Mouse (Mus musculus) MEL (cell line): ENCODE data around the gene Mybphl. TPM values are rescaled to one million over a fixed set of nuclear protein-coding genes. Genes with fewer than 3 reads are reported as not detected.

Source experiments
- DNase-seq: peaks from one replicate; pipeline ENCODE4 v3.0.0; 2011; ENCODE audit warnings: low read depth, low spot score
- H3K27ac ChIP-seq: 2 replicates; pipeline ENCODE4 v1.5.1; 2012; ENCODE audit warnings: low read depth, mild to moderate bottlenecking, control low read depth, low read length, moderate library complexity; ENCODE audit not compliant: control insufficient read depth
- H3K27me3 ChIP-seq, 2 experiments: fragments of 150-350 bp in 1 of 2; sonication (generic) in 1 of 2; 2 replicates each; pipeline ENCODE4 v1.6.1; 2012; ENCODE audit warnings: low read length in 2 of 2, mild to moderate bottlenecking in 2 of 2, improper control_type of control experiment in 1 of 2, moderate library complexity in 1 of 2; ENCODE audit not compliant: insufficient read depth in 2 of 2, control insufficient read depth in 1 of 2
- H3K36me3 ChIP-seq, 2 experiments: 2 replicates each; pipeline ENCODE4 v1.6.1; 2012 to 2014; ENCODE audit warnings: low read length in 2 of 2, improper control_type of control experiment in 1 of 2, inconsistent platforms in 1 of 2, mild to moderate bottlenecking in 1 of 2; ENCODE audit not compliant: insufficient read depth in 2 of 2, control insufficient read depth in 1 of 2
- H3K4me1 ChIP-seq, 2 experiments: fragments of 150-350 bp in 1 of 2; sonication (generic) in 1 of 2; 2 replicates each; pipeline ENCODE4 v1.6.1; 2012; ENCODE audit warnings: low read length in 2 of 2, improper control_type of control experiment in 1 of 2, mild to moderate bottlenecking in 1 of 2; ENCODE audit not compliant: insufficient read depth in 2 of 2, control insufficient read depth in 1 of 2
- H3K4me3 ChIP-seq, 2 experiments: fragments of 150-350 bp in 1 of 2; sonication (generic) in 1 of 2; 2 replicates each; pipeline ENCODE4 v1.5.1; 2012; ENCODE audit warnings: low read depth in 2 of 2, low read length in 2 of 2, mild to moderate bottlenecking in 2 of 2, moderate library complexity in 2 of 2, control low read depth in 1 of 2, improper control_type of control experiment in 1 of 2; ENCODE audit not compliant: control insufficient read depth in 1 of 2, insufficient read depth in 1 of 2
- H3K79me2 ChIP-seq: 2 replicates; pipeline ENCODE4 v1.6.1; 2012; ENCODE audit warnings: mild to moderate bottlenecking, low read length, moderate library complexity; ENCODE audit not compliant: control insufficient read depth, poor library complexity, insufficient read depth
- H3K9ac ChIP-seq: 2 replicates; pipeline ENCODE4 v1.6.1; 2012; ENCODE audit warnings: low read depth, mild to moderate bottlenecking, control low read depth, low read length, moderate library complexity; ENCODE audit not compliant: control insufficient read depth, poor library complexity, severe bottlenecking
- H3K9me3 ChIP-seq: fragments of 150-350 bp; sonication (generic); replicated peaks from 2 replicates; pipeline ENCODE4 v1.6.1; 2012; ENCODE audit warnings: mild to moderate bottlenecking, low read length, improper control_type of control experiment, moderate library complexity; ENCODE audit not compliant: insufficient read depth
- E2F4 ChIP-seq: IDR thresholded peaks from 2 replicates; pipeline ENCODE4 v1.6.1; 2011; ENCODE audit warnings: low read depth, low read length, improper control_type of control experiment, borderline replicate concordance
- GABPA ChIP-seq: IDR thresholded peaks from 2 replicates; pipeline ENCODE4 v1.6.1; 2012; ENCODE audit warnings: low read depth, mild to moderate bottlenecking, inconsistent platforms, low read length, improper control_type of control experiment, moderate library complexity
- HCFC1 ChIP-seq: IDR thresholded peaks from 2 replicates; pipeline ENCODE4 v1.6.1; 2012; ENCODE audit warnings: low read depth, mild to moderate bottlenecking, inconsistent platforms, low read length, improper control_type of control experiment, moderate library complexity
- MAFK ChIP-seq: IDR thresholded peaks from 2 replicates; pipeline ENCODE4 v1.6.1; 2011; ENCODE audit warnings: low read depth, mild to moderate bottlenecking, low read length, improper control_type of control experiment, borderline replicate concordance
- MAX ChIP-seq: IDR thresholded peaks from 2 replicates; pipeline ENCODE4 v1.6.1; 2011; ENCODE audit warnings: low read length, improper control_type of control experiment
- MAZ ChIP-seq: IDR thresholded peaks from 2 replicates; pipeline ENCODE4 v1.6.1; 2012; ENCODE audit warnings: low read depth, mild to moderate bottlenecking, inconsistent platforms, low read length, improper control_type of control experiment
- MXI1 ChIP-seq: IDR thresholded peaks from 2 replicates; pipeline ENCODE4 v1.6.1; 2011; ENCODE audit warnings: mild to moderate bottlenecking, low read depth, low read length, improper control_type of control experiment
- MYC ChIP-seq: IDR thresholded peaks from 2 replicates; pipeline ENCODE4 v1.6.1; 2011; ENCODE audit warnings: low read depth, mild to moderate bottlenecking, low read length, improper control_type of control experiment, moderate library complexity
- NELFE ChIP-seq: IDR thresholded peaks from 2 replicates; pipeline ENCODE4 v1.6.1; 2011; ENCODE audit warnings: low read depth, low read length, improper control_type of control experiment
- POLR2A ChIP-seq, 2 experiments: IDR thresholded peaks; 2 replicates each; pipeline ENCODE4 v1.6.1; 2011 to 2012; ENCODE audit warnings: low read length in 2 of 2, mild to moderate bottlenecking in 2 of 2, control low read depth in 1 of 2, improper control_type of control experiment in 1 of 2, low read depth in 1 of 2, moderate library complexity in 1 of 2; ENCODE audit not compliant: control insufficient read depth in 1 of 2, insufficient read depth in 1 of 2, poor library complexity in 1 of 2
- POLR2AphosphoS2 ChIP-seq: IDR thresholded peaks from 2 replicates; pipeline ENCODE4 v1.6.1; 2011; ENCODE audit warnings: low read length, improper control_type of control experiment
- POLR2AphosphoS5 ChIP-seq: IDR thresholded peaks from 2 replicates; pipeline ENCODE4 v1.6.1; 2012; ENCODE audit warnings: low read depth, borderline replicate concordance, mild to moderate bottlenecking, inconsistent platforms, low read length, moderate library complexity, mixed read lengths
- RAD21 ChIP-seq: IDR thresholded peaks from 2 replicates; pipeline ENCODE4 v1.6.1; 2011; ENCODE audit warnings: mild to moderate bottlenecking, low read depth, low read length, improper control_type of control experiment
- SIN3A ChIP-seq: IDR thresholded peaks from 2 replicates; pipeline ENCODE4 v1.6.1; 2012; ENCODE audit warnings: low read length, improper control_type of control experiment, inconsistent platforms
- SMC3 ChIP-seq: IDR thresholded peaks from 2 replicates; pipeline ENCODE4 v1.6.1; 2011; ENCODE audit warnings: low read depth, low read length, improper control_type of control experiment
- TAL1 ChIP-seq: IDR thresholded peaks from 2 replicates; pipeline ENCODE4 v1.6.1; 2012; ENCODE audit warnings: mild to moderate bottlenecking, inconsistent platforms, low read length, moderate library complexity, mixed read lengths
- TBP ChIP-seq: IDR thresholded peaks from 2 replicates; pipeline ENCODE4 v1.8.0; 2011; ENCODE audit warnings: low read depth, low read length, improper control_type of control experiment
- TCF12 ChIP-seq: IDR thresholded peaks from 2 replicates; pipeline ENCODE4 v1.6.1; 2014; ENCODE audit warnings: low read depth, mild to moderate bottlenecking, inconsistent platforms, low read length, improper control_type of control experiment, moderate library complexity
- USF1 ChIP-seq: IDR thresholded peaks from 2 replicates; pipeline ENCODE4 v1.6.1; 2014; ENCODE audit warnings: low read depth, mild to moderate bottlenecking, inconsistent platforms, low read length, improper control_type of control experiment, moderate library complexity
- USF2 ChIP-seq, 2 experiments: IDR thresholded peaks; 2 replicates each; pipeline ENCODE4 v1.6.1; 2011 to 2012; ENCODE audit warnings: improper control_type of control experiment in 2 of 2, low read length in 2 of 2, borderline replicate concordance in 1 of 2, inconsistent platforms in 1 of 2, low read depth in 1 of 2, mild to moderate bottlenecking in 1 of 2; ENCODE audit not compliant: insufficient read depth in 1 of 2
- polyA plus RNA-seq, 2 experiments: library from polyadenylated mRNA; stranded (reverse) in 1 of 2; unstranded in 1 of 2; fragments of >175 nt in 1 of 2; fragments of >200 nt in 1 of 2; gene quantifications; 2 replicates each; pipeline versions ENCODE4 v1.2.1 to v1.2.4; 2012; ENCODE audit warnings: low replicate concordance in 2 of 2, low read depth in 1 of 2; ENCODE audit not compliant: insufficient read length in 2 of 2, insufficient read depth in 1 of 2, missing spikeins in 1 of 2
- total RNA-seq: library from RNA; depleted of rRNA; stranded (reverse); fragments of 300-350 nt; gene quantifications from 2 replicates; pipeline ENCODE4 v1.2.3, GENCODE M21; 2012

Mybphl gene
- total and polyA plus RNA-seq, 3 experiments: not detected

DNA sequence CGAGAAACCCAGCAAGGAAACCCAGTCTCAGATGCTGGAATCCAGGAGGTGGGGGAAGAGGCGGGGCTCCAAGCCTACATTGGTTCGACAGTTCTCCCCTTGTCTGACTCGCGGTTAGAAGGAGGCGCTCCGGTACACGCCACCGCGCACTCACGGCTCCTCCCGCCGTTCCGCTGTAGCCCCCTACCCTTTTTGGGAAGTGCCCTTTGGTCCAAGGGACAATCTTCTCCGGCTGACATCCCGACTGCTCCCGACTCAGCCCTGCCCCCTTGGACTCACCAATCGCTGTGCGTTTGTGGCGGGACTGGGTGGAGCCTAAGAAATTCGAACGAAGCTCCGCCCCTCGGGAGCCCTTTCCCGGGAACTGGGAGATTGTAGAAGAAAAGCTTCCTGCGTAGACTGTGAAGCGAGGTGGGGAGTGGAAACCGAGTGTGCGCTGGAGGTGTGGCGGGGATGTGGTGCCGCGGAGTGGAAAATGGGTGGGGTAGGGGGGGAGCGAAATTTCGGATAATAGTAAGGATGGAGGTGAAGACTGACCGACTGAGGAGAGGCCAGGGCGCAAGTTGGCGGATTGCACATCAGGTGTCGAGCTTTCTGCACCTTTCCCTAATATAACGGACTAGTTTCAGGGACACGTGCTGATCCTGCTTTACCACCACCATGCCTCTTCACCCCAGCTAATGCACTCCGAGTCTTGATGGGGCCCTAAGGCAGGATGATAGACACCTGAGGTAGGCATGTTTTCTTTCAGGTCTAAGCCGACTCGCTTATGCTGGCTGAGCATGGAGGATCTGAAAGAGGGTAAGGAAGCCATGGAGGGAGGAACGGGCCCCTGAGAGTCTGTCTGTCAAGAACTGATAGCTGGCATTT is 19.0 kb downstream of the Mybphl start, which contains the start of gene Psrc1:
Gene Psrc1 (plus strand): TSS at position 355 of the 870 bp plus-strand sequence.
- Histone ChIP-seq H3K4me1 (peaks cover 6 to 41% of the 10 kb centered on the region in 2 experiments), H3K9ac (peak within 1 kb of the TSS; percentile 76), H3K9me3 (no peaks in the 10 kb centered on the region), H3K4me3 (peak within 1 kb of the TSS; percentile 91 to 94), H3K27ac (peak within 1 kb of the TSS; percentile 78), H3K36me3 (peaks cover 0 to 24% of the 10 kb centered on the region in 2 experiments; a peak in 2 of 4 replicates), H3K79me2 (peaks cover 4% of the 10 kb centered on the region; the same call in 1 of the 2 replicates), H3K27me3 (no peaks in the 10 kb centered on the region)
- peak; percentile 88 for DNase-seq
- TF ChIP-seq HCFC1 (peak; percentile 37; the same call in 1 of the 2 replicates), POLR2A (IDR thresholded peaks at IDR 0.05; ENCODE audit: control insufficient read depth in 1 of 2, insufficient read depth in 1 of 2, low read depth in 1 of 2, low read length in 2 of 2, poor library complexity in 1 of 2) (peak; percentile 16 to 62; a peak in 1 of 4 replicates), USF2 (IDR thresholded peaks at IDR 0.05; ENCODE audit: borderline replicate concordance in 1 of 2, insufficient read depth in 1 of 2, low read depth in 1 of 2, low read length in 2 of 2) (no peak), MAFK (no peak), MAZ (peak; percentile 38; the same call in 1 of the 2 replicates), TBP (peak; percentile 30; the same call in 1 of the 2 replicates), E2F4 (0 out of 2 replicates have a peak, but pooled peaks have one; percentile 37), POLR2AphosphoS5 (no peak), SMC3 (no peak), RAD21 (no peak), NELFE (peak; percentile 37), GABPA (no peak), MXI1 (no peak; the same call in none of the 2 replicates), MAX (peak; percentile 61), POLR2AphosphoS2 (no peak), MYC (0 out of 2 replicates have a peak, but pooled peaks have one; percentile 60), TAL1 (no peak), TCF12 (0 out of 2 replicates have a peak, but pooled peaks have one; percentile 6), SIN3A (peak; percentile 65; the same call in 1 of the 2 replicates), USF1 (peak; percentile 23; the same call in 1 of the 2 replicates)
